Mouse (Mus musculus) stomach, embryonic 16.5 days (tissue): ENCODE data around the gene Pisd. TPM values are rescaled to one million over a fixed set of nuclear protein-coding genes. Genes with fewer than 3 reads are reported as not detected.

Experiments
- ATAC-seq: fragments of 200-750 bp; cut with Nextera tagmentation; 2 replicates; pipeline ENCODE4 v1.8.0; 2017; ENCODE audit warnings: moderate number of reproducible peaks, moderate TSS enrichment; ENCODE audit not compliant: insufficient read depth, low FRiP score
- H3K27ac ChIP-seq: fragments of 300-500 bp; sonication (generic); 2 replicates; pipeline ENCODE4 v1.5.1; 2014; ENCODE audit warnings: low read length
- H3K27me3 ChIP-seq: fragments of 300-500 bp; sonication (generic); 2 replicates; pipeline ENCODE4 v1.6.1; 2014; ENCODE audit warnings: low read length, control low read depth, mixed read lengths; ENCODE audit not compliant: control insufficient read depth, insufficient read depth
- H3K36me3 ChIP-seq: fragments of 300-500 bp; sonication (generic); 2 replicates; pipeline ENCODE4 v1.6.1; 2014; ENCODE audit warnings: low read length; ENCODE audit not compliant: control insufficient read depth, insufficient read depth
- H3K4me1 ChIP-seq: fragments of 300-500 bp; sonication (generic); 2 replicates; pipeline ENCODE4 v1.6.1; 2014; ENCODE audit warnings: low read length, control low read depth, mixed read lengths; ENCODE audit not compliant: control insufficient read depth, insufficient read depth
- H3K4me2 ChIP-seq: fragments of 300-500 bp; sonication (generic); 2 replicates; pipeline ENCODE4 v1.6.1; 2014; ENCODE audit warnings: low read depth, low read length, mixed read lengths
- H3K4me3 ChIP-seq: fragments of 300-500 bp; sonication (generic); replicated peaks from 2 replicates; pipeline ENCODE4 v1.5.1; 2014; ENCODE audit warnings: mild to moderate bottlenecking, low read length
- H3K9ac ChIP-seq: fragments of 300-500 bp; sonication (generic); 2 replicates; pipeline ENCODE4 v1.6.1; 2014; ENCODE audit warnings: low read length
- H3K9me3 ChIP-seq: fragments of 300-500 bp; sonication (generic); replicated peaks from 2 replicates; pipeline ENCODE4 v1.6.1; 2016; ENCODE audit warnings: low read length, control low read depth; ENCODE audit not compliant: control insufficient read depth
- WGBS: fragments of 180-500 bp; shearing (Covaris S2); extraction: QIAGEN DNeasy Blood & Tissue Kit; methylation state at CpG from one replicate; pipeline ENCODE4 v1.1.7; 2014; 5-methylcytosine and 5-hydroxymethylcytosine counted together
- polyA plus RNA-seq: library from polyadenylated mRNA; unstranded; fragments of >200 nt; fragmentation: Nextera tagmentation; extraction: Ambion mirVana; gene quantifications from 2 replicates; pipeline ENCODE4 v1.2.1, GENCODE M21; 2015

The Pisd gene
- polyA plus RNA-seq, 1 experiment from 2014 or later, result 79.7 TPM

DNA sequence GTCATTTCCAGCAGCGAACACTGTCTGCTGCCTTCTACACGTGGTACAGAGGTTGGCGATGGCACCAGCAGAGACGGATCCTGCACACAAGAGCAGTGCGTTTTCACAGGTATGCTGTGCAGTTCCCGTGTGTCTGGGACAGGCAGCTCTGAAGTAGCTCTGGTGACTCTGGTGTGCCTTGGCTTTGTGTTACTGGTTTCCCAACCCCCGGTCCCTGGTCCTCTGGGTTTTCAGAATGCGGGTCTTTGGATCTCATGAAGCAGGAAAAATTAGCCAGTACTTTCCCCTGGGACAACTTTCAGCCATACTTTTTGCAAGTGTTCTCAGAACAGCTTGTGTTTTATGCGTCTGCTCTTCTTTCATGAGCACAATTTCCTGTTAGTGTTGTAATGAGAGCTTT, 65.0 kb downstream of the Pisd start:
- Histone ChIP-seq H3K27ac (no peak overlapping the region), H3K36me3 (no peaks in the 10 kb centered on the region), H3K9ac (no peak overlapping the region), H3K4me3 (no peak overlapping the region), H3K9me3 (no peaks in the 10 kb centered on the region), H3K4me1 (no peaks in the 10 kb centered on the region), H3K4me2 (no peak overlapping the region), H3K27me3 (no peaks in the 10 kb centered on the region)
- no peak for ATAC-seq
- 81% methylated on average over 9 of the region's 9 CpGs for WGBS

DNA sequence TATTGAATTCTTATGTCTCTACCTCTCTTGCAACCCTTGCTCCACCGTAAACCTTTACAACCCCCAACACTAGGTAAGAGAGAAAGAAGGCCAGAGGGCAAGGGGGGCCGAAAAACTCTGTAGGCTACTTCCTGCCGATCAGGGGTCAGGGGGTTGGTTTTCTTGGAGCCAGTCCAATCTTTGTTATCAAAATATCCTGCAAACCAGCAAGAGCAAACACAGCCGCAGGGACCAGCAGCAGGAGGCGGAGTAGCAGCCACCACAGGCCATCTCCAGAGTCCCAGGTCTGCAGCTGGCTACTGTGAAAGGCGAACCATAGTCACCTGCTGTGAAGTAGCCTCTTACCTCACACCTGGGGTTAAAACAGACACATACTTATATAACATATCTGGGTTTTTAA, 66.5 kb downstream of the Pisd start:
- H3K27ac ChIP-seq, result no peak overlapping the region; the same call in 1 of the 2 replicates
- no peak overlapping the region for H3K9ac ChIP-seq
- H3K4me3 ChIP-seq, result no peak overlapping the region
- WGBS, result 35% methylated on average over 6 of the region's 6 CpGs
- H3K4me1 ChIP-seq, result no peaks in the 10 kb centered on the region
- ATAC-seq, result no peak
- H3K4me2 ChIP-seq, result no peak overlapping the region
- no peaks in the 10 kb centered on the region for H3K36me3 ChIP-seq
- no peaks in the 10 kb centered on the region for H3K9me3 ChIP-seq
- H3K27me3 ChIP-seq, result no peaks in the 10 kb centered on the region

DNA sequence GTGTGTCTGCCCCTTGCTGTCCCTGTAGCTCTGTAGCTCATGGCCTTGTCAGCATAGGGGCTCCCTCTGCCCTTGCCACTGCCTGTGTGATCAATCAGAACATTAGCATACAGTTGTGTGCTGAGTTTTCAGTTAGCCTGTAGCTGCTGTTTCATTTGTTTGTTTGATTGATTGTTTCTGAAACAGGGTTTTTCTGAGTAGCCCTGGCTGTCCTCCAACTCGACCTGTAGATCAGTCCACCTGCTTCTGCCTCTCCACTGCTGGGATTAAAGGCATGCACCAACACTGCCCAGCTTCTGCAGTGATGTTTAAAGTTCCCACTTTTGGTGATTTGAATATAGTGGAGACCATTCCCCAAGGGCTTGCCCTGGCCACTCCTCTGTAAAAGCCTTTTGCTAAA, 67.7 kb downstream of the Pisd start:
- Histone ChIP-seq H3K27me3 (no peaks in the 10 kb centered on the region), H3K9ac (no peak overlapping the region), H3K36me3 (no peaks in the 10 kb centered on the region), H3K27ac (no peak overlapping the region), H3K4me3 (no peak overlapping the region), H3K9me3 (no peaks in the 10 kb centered on the region), H3K4me2 (no peak overlapping the region), H3K4me1 (peaks cover 3% of the 10 kb centered on the region; the same call in 1 of the 2 replicates)
- WGBS, result 48% methylated on average over 1 of the region's 1 CpGs
- ATAC-seq, result no peak

DNA sequence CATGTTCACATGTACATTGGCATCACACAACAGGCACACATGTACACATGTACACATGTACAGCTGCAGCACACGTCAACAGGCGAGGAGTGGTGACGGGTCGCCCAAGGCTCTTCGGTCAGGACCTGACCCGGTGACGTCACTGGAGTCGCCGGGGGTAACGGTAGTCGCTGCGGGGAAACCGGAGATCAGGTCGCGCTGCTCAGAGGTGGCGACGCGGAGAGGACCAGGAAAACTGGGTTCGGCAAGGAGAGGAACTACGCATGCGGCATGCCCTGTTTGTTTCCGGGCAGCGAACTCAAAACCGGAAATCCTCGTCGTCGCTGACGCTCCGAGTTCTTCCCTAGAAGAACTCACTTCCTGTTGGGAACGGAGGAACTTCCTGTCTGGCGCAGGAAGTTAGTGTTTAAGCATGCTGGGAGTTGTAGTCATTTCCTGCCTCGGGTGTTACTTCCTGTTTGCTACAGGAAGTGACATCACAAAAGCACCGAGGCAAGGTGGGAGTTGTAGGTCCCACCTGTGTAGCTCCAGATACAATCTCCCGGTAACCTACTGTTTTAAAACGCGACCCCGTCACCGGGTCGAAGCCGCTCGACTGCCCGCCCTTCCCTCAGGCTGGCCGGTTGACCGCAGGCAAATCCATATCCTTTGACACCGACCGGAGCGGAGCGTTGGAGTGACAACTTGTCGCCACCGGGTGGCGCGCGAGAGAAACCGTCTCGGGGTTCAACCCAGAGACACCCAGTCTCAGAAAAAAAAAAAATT, 71.6 kb downstream of the Pisd start:
- Histone ChIP-seq H3K4me2 (peak overlapping the region; percentile 82), H3K36me3 (no peaks in the 10 kb centered on the region), H3K4me1 (peaks cover 3% of the 10 kb centered on the region; the same call in 1 of the 2 replicates), H3K9me3 (no peaks in the 10 kb centered on the region), H3K4me3 (peak overlapping the region; percentile 79), H3K27ac (peak overlapping the region; percentile 94), H3K27me3 (no peaks in the 10 kb centered on the region), H3K9ac (peak overlapping the region; percentile 87)
- peak; percentile 98 for ATAC-seq
- WGBS, result under 1% methylated on average over 55 of the region's 55 CpGs

DNA sequence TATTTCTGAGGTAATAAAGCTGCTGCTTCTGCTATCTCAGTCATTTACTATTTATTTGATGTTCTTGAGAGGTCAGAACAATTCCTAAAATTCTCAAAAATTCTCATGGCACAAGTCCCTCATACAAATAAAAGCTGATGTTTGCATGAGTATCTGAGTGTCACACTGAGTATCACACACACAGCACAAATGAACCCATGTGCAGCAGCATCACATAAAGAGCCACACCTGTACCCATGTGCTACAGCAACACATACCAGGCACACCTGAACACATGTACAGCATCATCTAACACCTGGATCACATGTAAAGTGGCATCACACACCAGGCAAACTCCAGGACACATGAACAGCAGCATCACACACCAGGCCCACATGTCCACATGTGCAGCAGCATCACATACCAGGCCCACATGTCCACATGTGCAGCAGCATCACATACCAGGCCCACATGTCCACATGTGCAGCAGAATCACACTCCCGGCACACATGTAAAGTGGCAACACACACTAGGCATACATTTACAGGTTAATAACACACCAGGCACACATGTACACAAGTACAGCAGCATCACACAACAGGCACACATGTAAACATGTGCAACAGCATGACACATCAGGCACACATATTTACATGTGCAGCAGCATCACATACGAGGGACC, 72.3 kb downstream of the Pisd start:
- Histone ChIP-seq H3K9me3 (no peaks in the 10 kb centered on the region), H3K9ac (peak overlapping the region; percentile 87), H3K27ac (peak overlapping the region; percentile 94), H3K4me1 (peaks cover 3% of the 10 kb centered on the region; the same call in 1 of the 2 replicates), H3K4me3 (peak overlapping the region; percentile 79), H3K36me3 (no peaks in the 10 kb centered on the region), H3K4me2 (peak overlapping the region; percentile 82), H3K27me3 (no peaks in the 10 kb centered on the region)
- ATAC-seq, result no peak
- 23% methylated on average over 2 of the region's 2 CpGs for WGBS

DNA sequence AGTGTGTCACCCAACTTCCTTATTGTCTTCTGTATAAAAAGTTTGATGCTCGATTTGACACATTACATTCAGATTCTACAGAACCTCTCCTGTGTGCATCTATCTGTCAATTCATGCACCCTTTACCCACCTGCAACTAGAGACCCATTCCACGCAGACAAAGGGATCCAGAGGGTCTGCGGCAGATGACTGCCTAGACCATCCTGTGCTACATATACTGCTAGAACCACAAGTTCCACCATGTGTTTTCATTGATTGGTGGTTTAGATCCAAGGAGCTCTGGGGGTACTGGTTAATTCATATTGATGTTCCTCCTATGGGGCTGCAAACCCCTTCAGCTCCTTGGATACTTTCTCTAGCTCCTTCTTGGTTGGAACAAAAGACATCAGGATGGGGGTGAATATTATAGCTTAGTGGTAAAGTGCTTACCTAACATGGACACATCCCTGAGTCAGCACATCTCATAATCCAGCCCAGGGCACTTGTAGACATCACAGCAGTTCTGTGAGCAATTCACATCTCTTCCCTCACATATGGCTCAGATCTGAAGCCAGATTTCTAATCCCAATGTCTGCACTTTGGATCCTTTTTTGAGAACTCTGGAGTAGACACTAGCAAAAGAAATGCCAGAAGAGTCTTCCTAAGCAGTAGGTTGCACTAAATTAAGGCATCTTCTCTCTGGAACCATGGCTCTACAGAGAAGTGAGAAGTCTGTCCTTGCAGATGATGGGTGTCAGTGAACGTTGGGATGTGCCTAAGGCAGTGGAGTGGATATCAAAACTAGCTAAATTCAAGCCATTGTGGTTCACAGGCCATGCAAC, 73.0 kb downstream of the Pisd start:
- no peak overlapping the region for H3K27ac ChIP-seq
- no peaks in the 10 kb centered on the region for H3K36me3 ChIP-seq
- H3K27me3 ChIP-seq, result no peaks in the 10 kb centered on the region
- 73% methylated on average over 4 of the region's 4 CpGs for WGBS
- no peaks in the 10 kb centered on the region for H3K9me3 ChIP-seq
- no peak for ATAC-seq
- H3K4me3 ChIP-seq, result no peak overlapping the region
- H3K4me1 ChIP-seq, result peaks cover 3% of the 10 kb centered on the region; the same call in 1 of the 2 replicates
- no peak overlapping the region for H3K9ac ChIP-seq
- 0 out of 2 replicates have a peak overlapping the region, but pooled peaks have one; percentile 82 for H3K4me2 ChIP-seq

DNA sequence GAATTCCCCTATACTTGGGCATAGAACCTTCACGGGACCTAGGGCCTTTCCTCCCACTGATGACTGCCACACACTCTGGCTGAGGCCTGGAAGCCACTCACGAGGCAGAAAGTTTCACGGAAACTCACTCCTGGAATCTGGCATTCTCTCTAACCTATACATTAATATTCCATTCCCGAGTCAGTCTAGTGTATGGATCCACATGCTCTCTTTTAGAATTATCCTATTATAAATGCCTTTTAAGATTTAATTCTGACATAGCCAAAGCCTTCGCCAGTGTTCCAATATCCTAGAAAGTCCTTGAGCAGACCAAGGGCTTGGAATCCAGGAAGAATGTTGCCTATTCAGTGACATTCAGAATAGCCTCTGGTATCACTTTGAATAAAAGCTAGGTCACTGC, 74.0 kb downstream of the Pisd start:
- H3K27ac ChIP-seq, result no peak overlapping the region; the same call in 1 of the 2 replicates
- H3K4me3 ChIP-seq, result no peak overlapping the region
- no peaks in the 10 kb centered on the region for H3K27me3 ChIP-seq
- H3K36me3 ChIP-seq, result no peaks in the 10 kb centered on the region
- 79% methylated on average over 5 of the region's 5 CpGs for WGBS
- no peak overlapping the region for H3K9ac ChIP-seq
- H3K4me1 ChIP-seq, result peaks cover 3% of the 10 kb centered on the region; the same call in 1 of the 2 replicates
- no peak overlapping the region for H3K4me2 ChIP-seq
- ATAC-seq, result no peak
- H3K9me3 ChIP-seq, result no peaks in the 10 kb centered on the region

DNA sequence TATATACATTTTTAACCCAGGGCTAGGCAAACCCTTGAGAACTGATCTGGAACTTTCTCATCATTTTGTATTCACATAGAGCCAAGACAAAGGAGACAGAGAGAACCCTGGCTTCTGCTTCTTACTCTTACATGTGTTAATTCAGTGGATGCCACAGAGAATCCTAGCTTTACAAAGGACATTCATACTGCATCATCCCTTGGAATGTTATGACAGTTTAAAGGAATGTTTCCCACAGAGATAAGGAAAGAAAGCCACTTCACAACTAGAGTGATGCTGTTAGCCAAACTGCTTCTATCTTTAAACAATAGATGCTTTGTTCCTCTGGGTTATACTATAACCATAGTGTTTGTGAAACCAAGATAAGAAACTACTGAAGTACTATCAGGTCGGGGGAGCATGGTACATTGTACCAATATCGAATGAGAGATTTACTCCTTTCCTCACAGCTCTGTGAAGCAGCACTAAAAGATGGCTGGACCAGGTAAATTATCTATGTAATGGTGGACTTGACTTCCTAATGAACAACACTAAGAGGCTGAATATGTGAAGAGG, 79.1 kb downstream of the Pisd start:
- Histone ChIP-seq H3K27me3 (no peaks in the 10 kb centered on the region), H3K27ac (no peak overlapping the region), H3K4me1 (no peaks in the 10 kb centered on the region), H3K9ac (no peak overlapping the region), H3K4me3 (no peak overlapping the region), H3K36me3 (no peaks in the 10 kb centered on the region), H3K4me2 (no peak overlapping the region), H3K9me3 (no peaks in the 10 kb centered on the region)
- no peak for ATAC-seq
- 55% methylated on average over 2 of the region's 2 CpGs for WGBS
